Mouse (Mus musculus): ENCODE measurements around the gene Hipk2.
"Not testable (repeated sequence)": the region's sequence is repeated elsewhere in the genome, so short reads cannot be mapped to it uniquely, and the experiment has no call there.

The Hipk2 gene

GRCm38 (mm10) chr6:38710449-38710848, 165.5 kb downstream of the Hipk2 start:
- no peak for DNase-seq (ENCODE audit: inconsistent age in 2 of 2, low spot score in 1 of 2)

- DNase-seq (ENCODE audit: inconsistent age in 2 of 2, low spot score in 1 of 2): peak; percentile 32 to 67
Measured at GRCm38 (mm10) chr6:38704264-38704984, 171.5 kb downstream of the Hipk2 start.

GRCm38 (mm10) chr6:38703526-38703925, 172.4 kb downstream of the Hipk2 start:
- peak in 1 of 2 experiments; percentile 59 for DNase-seq (ENCODE audit: inconsistent age in 2 of 2, low spot score in 1 of 2)

GRCm38 (mm10) chr6:38702810-38703399, 173.1 kb downstream of the Hipk2 start:
- DNase-seq (ENCODE audit: inconsistent age in 2 of 2, low spot score in 1 of 2): peak; percentile 90 to 96

- no peak for DNase-seq (ENCODE audit: inconsistent age in 2 of 2, low spot score in 1 of 2)
Measured at GRCm38 (mm10) chr6:38701421-38701820, 174.5 kb downstream of the Hipk2 start.

- peak; percentile 8 to 21 for DNase-seq (ENCODE audit: inconsistent age in 2 of 2, low spot score in 1 of 2)
Measured at GRCm38 (mm10) chr6:38698233-38698889, 177.6 kb downstream of the Hipk2 start.

GRCm38 (mm10) chr6:38696570-38696969, 179.4 kb downstream of the Hipk2 start:
- DNase-seq (ENCODE audit: inconsistent age in 2 of 2, low spot score in 1 of 2): peak; percentile 3 to 22

- peak; percentile 75 to 92 for DNase-seq (ENCODE audit: inconsistent age in 2 of 2, low spot score in 1 of 2)
Measured at GRCm38 (mm10) chr6:38695380-38696054, 180.4 kb downstream of the Hipk2 start.

GRCm38 (mm10) chr6:38692556-38692955, 183.4 kb downstream of the Hipk2 start:
- DNase-seq (ENCODE audit: inconsistent age in 2 of 2, low spot score in 1 of 2): no peak

GRCm38 (mm10) chr6:38691052-38691451, 184.9 kb downstream of the Hipk2 start:
- DNase-seq (ENCODE audit: inconsistent age in 2 of 2, low spot score in 1 of 2): no peak

GRCm38 (mm10) chr6:38690615-38691014, 185.3 kb downstream of the Hipk2 start:
- DNase-seq (ENCODE audit: inconsistent age in 2 of 2, low spot score in 1 of 2): no peak

- DNase-seq (ENCODE audit: inconsistent age in 2 of 2, low spot score in 1 of 2): peak in 1 of 2 experiments; percentile 35
Measured at GRCm38 (mm10) chr6:38688841-38689240, 187.1 kb downstream of the Hipk2 start.

- DNase-seq (ENCODE audit: inconsistent age in 2 of 2, low spot score in 1 of 2): peak; percentile 27 to 74
Measured at GRCm38 (mm10) chr6:38687216-38687615, 188.7 kb downstream of the Hipk2 start.

GRCm38 (mm10) chr6:38682532-38682931, 193.4 kb downstream of the Hipk2 start:
- no peak for DNase-seq (ENCODE audit: inconsistent age in 2 of 2, low spot score in 1 of 2)

- DNase-seq (ENCODE audit: inconsistent age in 2 of 2, low spot score in 1 of 2): no peak
Measured at GRCm38 (mm10) chr6:38677629-38678028, 198.3 kb downstream of the Hipk2 start.

- no peak for DNase-seq (ENCODE audit: inconsistent age in 2 of 2, low spot score in 1 of 2)
Measured at GRCm38 (mm10) chr6:38676723-38677122, 199.2 kb downstream of the Hipk2 start.

- no peak for DNase-seq (ENCODE audit: inconsistent age in 2 of 2, low spot score in 1 of 2)
Measured at GRCm38 (mm10) chr6:38676217-38676616, 199.7 kb downstream of the Hipk2 start.

- no peak for DNase-seq (ENCODE audit: inconsistent age in 2 of 2, low spot score in 1 of 2)
Measured at GRCm38 (mm10) chr6:38672011-38672410, 204.0 kb downstream of the Hipk2 start.

- no peak for DNase-seq (ENCODE audit: inconsistent age in 2 of 2, low spot score in 1 of 2)
Measured at GRCm38 (mm10) chr6:38671270-38671669, 204.7 kb downstream of the Hipk2 start.

- DNase-seq (ENCODE audit: inconsistent age in 2 of 2, low spot score in 1 of 2): not testable (repeated sequence)
Measured at GRCm38 (mm10) chr6:38670488-38670887, 205.5 kb downstream of the Hipk2 start.

GRCm38 (mm10) chr6:38669580-38669979, 206.4 kb downstream of the Hipk2 start:
- DNase-seq (ENCODE audit: inconsistent age in 2 of 2, low spot score in 1 of 2): no peak

Data from adrenal gland, adult (tissue).